Mouse (Mus musculus) layer of hippocampus, adult 11-12 months (tissue): Measurements from ENCODE around the gene E330034G19Rik.
"Not testable (repeated sequence)": the region's sequence is repeated elsewhere in the genome, so short reads cannot be mapped to it uniquely, and the experiment has no call there.

Experiments used
- DNase-seq: peaks from one replicate; pipeline ENCODE4 v3.0.0; 2022; ENCODE audit warnings: low spot score

E330034G19Rik gene

GRCm38 (mm10) chr14:24292914-24293313, at the start of gene E330034G19Rik:
Gene E330034G19Rik, plus strand, starts transcription at chr14:24293214.
- DNase-seq = no peak

DNA sequence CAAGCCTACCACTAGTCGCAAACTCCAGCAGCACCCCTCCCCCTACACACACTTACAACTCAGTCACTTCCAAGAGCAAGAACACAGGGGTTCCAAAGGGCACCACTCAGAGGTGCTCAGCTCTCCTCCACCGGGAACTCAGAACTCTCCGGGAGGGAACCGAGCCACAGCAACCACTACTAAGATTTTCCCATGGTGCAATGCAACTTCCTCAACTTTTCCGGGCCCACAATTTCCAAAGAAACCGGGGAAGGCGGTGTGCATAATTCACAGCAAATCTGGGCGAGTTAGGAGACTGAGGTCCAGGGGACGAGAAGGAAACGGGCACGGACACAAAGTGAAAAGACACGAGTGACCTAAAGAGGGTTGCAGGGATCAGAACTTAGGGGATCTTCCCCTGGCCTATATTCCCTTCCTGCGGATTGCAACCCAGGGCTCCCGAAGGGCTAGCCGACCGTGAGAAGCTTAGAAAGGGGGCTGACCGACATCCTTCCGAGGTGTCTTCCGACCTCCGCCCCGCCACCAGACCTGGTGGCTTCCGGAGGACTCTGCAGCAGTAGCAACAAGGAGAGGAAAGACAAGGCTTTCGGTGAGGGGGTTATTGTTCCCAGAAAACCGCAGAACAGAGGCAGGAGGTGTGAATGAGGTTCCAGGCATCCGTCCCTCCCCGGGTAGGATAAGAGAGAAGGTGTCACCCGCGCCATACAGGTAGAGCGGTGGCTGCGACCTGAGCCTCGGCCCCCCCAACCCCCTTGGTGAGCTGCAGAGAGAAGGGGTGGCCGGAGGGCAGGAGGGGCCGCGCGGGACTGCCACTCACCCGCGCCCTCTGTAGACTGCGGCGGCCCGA, 48.5 kb upstream of the E330034G19Rik start:
- peak; percentile 17 for DNase-seq

DNA sequence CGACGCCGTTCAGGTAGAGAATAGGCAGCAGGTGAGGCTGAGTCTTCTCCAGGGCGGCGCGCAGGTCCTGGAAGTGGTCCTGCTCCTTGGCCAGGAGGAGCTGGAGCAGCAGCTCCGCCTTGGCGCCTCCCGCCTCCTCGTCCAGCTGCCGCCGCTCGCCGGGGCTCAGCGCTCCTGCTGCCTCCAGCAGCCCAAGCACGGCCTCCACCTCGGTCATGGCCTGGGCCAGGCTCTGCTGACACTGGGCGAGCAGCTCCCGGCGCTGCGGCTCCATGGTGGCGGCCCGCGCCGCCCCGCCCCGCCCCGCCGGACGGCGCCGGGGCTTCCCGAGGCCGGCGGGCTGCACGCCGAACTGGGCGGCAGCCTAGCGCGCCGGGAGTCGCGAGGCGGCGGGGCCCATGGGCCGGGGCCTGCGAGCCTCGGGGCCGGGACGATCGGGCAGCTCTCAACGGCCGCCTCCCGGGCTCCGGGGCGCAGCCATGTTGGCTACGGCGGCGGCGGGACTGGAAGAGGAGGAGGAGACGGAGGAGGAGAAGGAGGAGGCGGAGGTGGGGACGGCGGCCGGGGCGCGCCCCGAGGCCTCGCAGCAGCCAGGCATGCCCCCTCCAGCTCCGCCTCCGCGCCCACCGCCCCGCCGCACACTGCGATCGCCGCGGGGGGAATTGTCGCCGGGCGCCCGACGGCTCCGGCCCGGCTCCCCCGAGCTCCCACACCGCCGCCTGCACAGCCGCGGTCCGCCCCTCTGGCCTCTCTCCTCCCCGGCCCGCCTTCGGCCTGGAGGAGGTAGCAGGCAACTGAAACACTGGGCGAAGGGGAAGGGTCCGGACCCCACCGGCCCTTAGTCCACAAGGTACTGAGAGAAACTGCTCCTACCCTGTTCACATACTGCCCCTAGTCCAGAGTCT, 47.6 kb upstream of the E330034G19Rik start, which contains the start of gene Dlg5:
TSS of gene Dlg5 (minus strand) at position 744 of the 905 bp plus-strand sequence.
- DNase-seq = peak; percentile 32

DNA sequence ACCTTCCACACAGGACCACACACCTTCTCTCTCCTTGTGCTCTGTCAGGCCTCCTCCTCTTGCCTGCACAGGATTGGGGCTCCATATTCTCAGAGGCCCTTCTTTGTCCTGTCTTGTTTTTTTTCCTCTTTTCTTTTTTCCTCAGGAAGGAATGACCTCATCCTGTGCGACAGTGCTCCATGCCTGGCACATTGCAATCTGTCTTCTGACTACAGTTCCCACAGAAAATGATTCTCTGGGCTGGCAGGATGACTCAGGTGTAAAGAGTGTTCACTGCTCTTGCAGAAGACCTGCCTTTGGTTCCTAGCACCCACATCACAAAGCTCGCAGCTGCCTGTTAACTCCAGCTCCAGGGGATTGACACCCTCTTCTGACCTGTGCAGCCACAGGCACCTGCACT, 43.1 kb upstream of the E330034G19Rik start:
- DNase-seq = no peak

DNA sequence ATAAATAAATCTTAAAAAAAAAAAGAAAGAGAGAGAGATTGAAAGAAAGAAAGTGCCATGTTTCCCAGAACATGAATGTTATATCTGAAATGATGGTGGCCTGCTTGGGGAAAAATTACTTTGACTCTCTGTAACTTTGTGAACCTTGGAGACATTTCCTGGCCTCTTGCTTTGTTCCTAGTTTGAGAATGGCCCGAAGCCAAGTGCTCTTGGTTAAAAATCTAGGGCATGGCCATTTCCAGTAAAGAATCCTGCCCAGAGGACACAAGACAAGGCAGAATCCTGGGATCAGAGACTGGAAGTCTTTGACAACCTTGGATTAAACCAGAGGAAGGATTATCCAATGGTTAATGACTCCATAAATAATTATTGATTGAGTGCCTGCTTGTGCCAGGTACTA, 41.7 kb upstream of the E330034G19Rik start:
- DNase-seq = no peak

GRCm38 (mm10) chr14:24253611-24254202, 39.3 kb upstream of the E330034G19Rik start:
- DNase-seq = no peak

- DNase-seq = no peak
Observed at GRCm38 (mm10) chr14:24255956-24256355, 37.1 kb upstream of the E330034G19Rik start.

DNA sequence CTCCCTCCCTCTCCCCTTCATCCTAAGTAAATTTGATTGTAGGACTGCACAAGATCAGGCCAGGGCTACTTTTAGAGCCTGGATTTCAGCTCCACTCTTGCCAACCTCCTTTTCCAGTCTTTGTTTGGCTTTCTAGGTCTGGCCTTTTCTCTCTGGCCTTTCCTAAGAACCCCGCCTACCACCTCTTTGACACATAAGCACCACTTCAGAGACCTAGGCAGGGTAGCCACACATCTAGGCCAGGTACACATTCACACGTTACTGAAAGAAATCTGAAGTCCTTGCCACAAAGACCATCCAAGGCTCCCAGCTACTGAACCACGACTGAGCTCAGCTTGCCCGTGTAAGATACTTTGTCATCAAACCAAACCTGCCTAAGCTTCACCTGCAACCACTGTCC, 32.6 kb upstream of the E330034G19Rik start:
- DNase-seq = no peak

- DNase-seq = no peak
Observed at GRCm38 (mm10) chr14:24262382-24262781, 30.6 kb upstream of the E330034G19Rik start.

DNA sequence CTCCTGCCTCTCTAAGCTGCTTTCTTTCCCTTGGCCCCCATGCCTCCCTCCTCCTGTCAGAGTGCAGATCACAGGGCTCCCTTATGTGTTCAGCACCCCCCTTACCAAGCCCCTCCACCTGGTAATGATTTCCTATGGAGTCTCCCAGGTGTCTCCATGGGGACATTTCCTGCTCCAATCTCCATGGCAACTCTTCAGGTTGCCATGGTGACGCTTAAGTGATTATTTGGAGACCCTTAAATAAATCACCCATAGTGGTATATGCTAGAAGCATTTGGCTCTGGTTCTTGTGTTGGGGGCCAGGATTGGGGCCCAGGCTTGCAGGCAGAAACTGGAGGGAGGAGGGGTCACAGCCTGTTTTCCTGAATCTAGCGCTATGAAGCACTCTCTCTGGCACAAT, 30.1 kb upstream of the E330034G19Rik start:
- DNase-seq = peak; percentile 40

- DNase-seq = no peak
Observed at GRCm38 (mm10) chr14:24269571-24269970, 23.4 kb upstream of the E330034G19Rik start.

DNA sequence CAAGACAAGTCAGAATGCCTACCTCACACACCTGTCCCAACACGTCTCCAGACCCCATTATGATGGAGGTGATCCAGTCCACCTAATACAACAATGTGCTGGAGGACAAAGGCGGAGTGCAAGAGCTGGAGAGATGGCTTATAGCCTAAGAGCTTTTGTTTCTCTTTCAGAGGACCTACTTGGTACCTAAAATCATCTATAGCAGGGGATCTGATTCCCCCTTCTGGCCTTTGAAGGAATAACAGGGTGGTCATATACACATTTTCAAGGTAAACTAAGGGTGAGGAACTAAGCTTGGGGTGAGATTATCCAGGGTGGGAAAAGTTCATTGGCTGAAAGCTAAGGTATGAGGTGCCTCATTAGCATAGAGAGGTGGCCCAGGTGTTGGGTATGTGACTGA, 19.4 kb upstream of the E330034G19Rik start:
- peak; percentile 67 for DNase-seq

GRCm38 (mm10) chr14:24275534-24275933, 17.5 kb upstream of the E330034G19Rik start:
- no peak for DNase-seq

GRCm38 (mm10) chr14:24281278-24281677, 11.7 kb upstream of the E330034G19Rik start:
- DNase-seq = no peak

DNA sequence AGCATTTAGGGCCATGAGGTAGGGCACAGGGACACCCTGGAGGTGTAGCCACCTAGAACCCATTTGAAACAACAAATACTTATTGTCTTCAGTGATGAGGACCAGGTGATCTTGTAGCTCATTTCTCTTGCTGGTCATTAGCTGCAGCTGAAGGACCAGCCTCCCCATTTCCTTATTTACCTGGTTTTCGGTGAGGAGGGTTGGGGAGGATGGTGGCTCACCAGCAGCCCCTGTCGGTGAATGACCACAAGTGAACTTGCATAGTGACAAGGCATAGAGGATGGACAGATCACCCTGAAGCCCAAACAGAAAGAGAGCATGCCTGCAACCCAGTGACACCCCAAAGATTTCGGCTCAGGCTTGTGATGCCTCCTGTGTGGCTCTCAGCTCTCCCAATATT, 10.7 kb upstream of the E330034G19Rik start:
- no peak for DNase-seq

GRCm38 (mm10) chr14:24286136-24286535, 6.9 kb upstream of the E330034G19Rik start:
- no peak for DNase-seq

DNA sequence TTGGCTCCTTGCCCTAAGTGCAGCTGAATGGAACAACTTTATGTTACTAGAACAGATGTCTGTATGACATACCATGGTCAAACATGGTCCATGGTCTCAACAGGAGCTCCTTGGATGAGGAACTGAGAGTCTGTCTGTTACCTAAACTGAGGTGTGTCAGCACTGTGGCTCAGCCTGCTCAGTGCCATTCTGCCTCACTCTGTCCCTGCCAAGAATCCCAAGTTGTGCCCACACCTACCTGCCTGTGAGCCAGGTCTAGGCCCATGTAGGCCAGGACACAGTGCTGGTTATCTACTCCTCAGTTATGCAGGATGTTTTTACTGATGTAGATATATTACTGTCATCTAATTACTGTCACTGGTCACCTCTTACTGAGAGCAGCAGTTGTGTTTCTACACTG, 2.3 kb upstream of the E330034G19Rik start:
- no peak for DNase-seq

DNA sequence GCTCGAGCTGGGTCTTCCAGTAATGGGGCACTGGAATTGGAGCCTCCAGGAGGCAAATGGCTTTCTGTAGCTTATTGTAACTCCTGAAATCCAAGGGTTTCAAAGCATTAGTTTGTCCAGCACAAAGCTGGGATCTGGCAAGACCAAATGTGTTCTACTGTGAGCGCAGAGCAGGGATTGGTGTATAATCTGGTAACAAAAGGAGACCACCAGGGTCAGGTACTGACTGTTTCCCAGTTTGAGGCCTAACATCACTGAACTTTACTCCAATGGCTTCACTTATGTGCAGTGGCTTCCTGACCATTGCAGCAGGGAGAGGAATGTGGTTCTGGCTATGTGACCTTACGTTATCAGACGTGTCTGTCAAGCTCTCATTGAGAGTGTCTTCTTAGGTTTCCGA, 617 bp downstream of the E330034G19Rik start:
- DNase-seq = no peak

GRCm38 (mm10) chr14:24302126-24302525, 9.1 kb downstream of the E330034G19Rik start:
- not testable (repeated sequence) for DNase-seq

DNA sequence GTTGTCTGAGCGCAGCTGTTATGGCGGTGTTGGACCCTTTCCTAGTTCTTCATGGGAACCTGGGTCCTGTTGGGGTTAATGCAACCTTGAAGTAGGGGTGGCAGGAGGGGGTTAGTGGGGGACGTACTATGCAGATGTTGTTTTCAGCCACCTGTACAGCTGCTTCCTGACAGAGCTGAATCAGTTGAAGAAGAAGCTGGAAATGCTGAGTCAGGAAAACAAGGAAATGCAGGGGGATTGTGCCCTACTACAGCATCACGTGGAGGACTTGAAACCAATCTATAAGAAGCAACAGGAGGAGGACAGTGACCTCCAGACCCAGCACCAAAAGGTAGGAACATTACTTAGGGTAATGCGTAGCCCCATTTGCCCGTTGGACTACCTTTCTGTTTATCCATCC, 13.7 kb downstream of the E330034G19Rik start:
- DNase-seq = no peak

DNA sequence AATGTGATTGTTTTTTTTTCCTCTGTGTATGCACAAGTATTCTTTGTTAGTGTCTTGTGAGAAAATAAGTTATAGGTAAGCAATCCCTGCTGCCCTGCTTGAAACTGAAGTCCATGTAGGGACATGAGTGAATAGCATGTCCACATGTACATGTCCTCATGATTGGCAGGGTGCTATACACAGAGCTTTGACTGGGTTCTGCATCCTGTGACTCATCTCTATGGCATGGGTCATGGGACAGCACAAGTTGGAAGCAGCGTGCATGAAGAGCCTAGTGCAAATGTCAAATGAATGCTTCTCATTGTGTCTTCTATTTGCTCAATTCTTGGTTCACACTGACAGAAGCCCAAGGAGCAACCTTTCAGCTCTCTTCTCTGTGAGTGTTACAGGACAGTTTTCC, 14.1 kb downstream of the E330034G19Rik start:
- DNase-seq = no peak

DNA sequence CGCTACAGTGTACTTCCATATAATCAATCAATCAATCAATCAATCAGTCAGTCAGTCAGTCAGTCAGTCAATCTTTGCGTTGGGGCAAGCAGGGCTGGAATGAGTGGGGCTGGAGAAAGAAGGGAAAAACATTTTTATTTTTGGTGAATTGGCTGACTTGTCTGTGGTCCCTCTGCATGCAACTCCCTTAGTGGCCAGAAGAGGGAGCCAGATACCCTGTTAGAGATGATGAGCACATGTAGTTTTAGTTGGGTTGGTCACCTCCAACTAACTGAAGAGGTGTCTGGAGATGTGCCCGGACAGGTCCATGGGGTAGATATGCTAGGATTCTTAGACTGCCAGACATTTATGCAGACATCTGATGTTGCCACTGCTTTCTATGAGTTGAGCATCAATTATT, 18.1 kb downstream of the E330034G19Rik start:
- peak; percentile 82 for DNase-seq
